Mouse (Mus musculus): Measurements from ENCODE around the gene Dlg2.

- TF ChIP-seq CTCF (IDR thresholded peaks at IDR 0.05; ENCODE audit: low read depth, low read length) (no peak), GATA1 (IDR thresholded peaks at IDR 0.05; ENCODE audit: borderline replicate concordance, low read length) (no peak), POLR2AphosphoS5 (IDR thresholded peaks at IDR 0.05; ENCODE audit: insufficient replicate concordance, low read depth, low read length) (no peak), TAL1 (conservative IDR thresholded peaks at IDR 0.05; ENCODE audit: low read depth, low read length) (no peak)
These were observed 1977.7 kb downstream of the Dlg2 start for GRCm38 (mm10) chr7:92454176-92454575.

All from G1E (cell line).